Mouse (Mus musculus) testis, adult 2 months (tissue): ENCODE data around the gene Gm45021. TPM values are rescaled to one million over a fixed set of nuclear protein-coding genes. Genes with fewer than 3 reads are reported as not detected.
A peak's percentile ranks its signal among the peaks of the same experiment; 100 is the strongest.

Experiments used
- H3K27ac ChIP-seq: fragments of 200-500 bp; 2 replicates; pipeline ENCODE4 v1.5.1; 2012; ENCODE audit warnings: low read depth, low read length; ENCODE audit not compliant: control insufficient read depth, insufficient read depth
- H3K27me3 ChIP-seq: fragments of 200-500 bp; 2 replicates; pipeline ENCODE4 v1.6.1; 2012; ENCODE audit warnings: mild to moderate bottlenecking, low read length, moderate library complexity; ENCODE audit not compliant: control insufficient read depth, insufficient read depth
- H3K36me3 ChIP-seq: fragments of 200-500 bp; 2 replicates; pipeline ENCODE4 v1.6.1; 2012; ENCODE audit warnings: mild to moderate bottlenecking, low read length; ENCODE audit not compliant: control insufficient read depth, insufficient read depth
- H3K4me1 ChIP-seq: fragments of 200-500 bp; 2 replicates; pipeline ENCODE4 v1.6.1; 2012; ENCODE audit warnings: low read length; ENCODE audit not compliant: control insufficient read depth, insufficient read depth
- H3K4me3 ChIP-seq: fragments of 200-500 bp; 2 replicates; pipeline ENCODE4 v1.5.1; 2012; ENCODE audit warnings: low read depth, mild to moderate bottlenecking, low read length, moderate library complexity, mixed read lengths; ENCODE audit not compliant: control insufficient read depth
- CTCF ChIP-seq: fragments of 200-500 bp; IDR thresholded peaks from 2 replicates; pipeline ENCODE4 v1.5.1; 2012; ENCODE audit warnings: low read depth, mild to moderate bottlenecking, inconsistent platforms, low read length, moderate library complexity; ENCODE audit not compliant: control insufficient read depth, insufficient read depth, insufficient replicate concordance
- POLR2A ChIP-seq: fragments of 200-500 bp; IDR thresholded peaks from 2 replicates; pipeline ENCODE4 v1.6.1; 2012; ENCODE audit warnings: low read depth, mild to moderate bottlenecking, inconsistent platforms, low read length, moderate library complexity; ENCODE audit not compliant: control insufficient read depth
- polyA plus RNA-seq: library from polyadenylated mRNA; depleted of rRNA; stranded (reverse); fragments of >200 nt; gene quantifications from 2 replicates; pipeline ENCODE4 v1.2.3, GENCODE M21; 2012

Gene Gm45021
- polyA plus RNA-seq, 1 experiment, result not detected

GRCm38 (mm10) chr6:48565693-48566310, 23.6 kb upstream of the Gm45021 start:
- Histone ChIP-seq H3K4me3 (no peak overlapping the region), H3K27ac (no peak overlapping the region), H3K27me3 (no peaks in the 10 kb centered on the region), H3K36me3 (no peaks in the 10 kb centered on the region; the same call in 1 of the 2 replicates), H3K4me1 (no peaks in the 10 kb centered on the region)
- TF ChIP-seq POLR2A (no peak), CTCF (no peak)

- Histone ChIP-seq H3K36me3 (no peaks in the 10 kb centered on the region; the same call in 1 of the 2 replicates), H3K27ac (no peak overlapping the region)
- TF ChIP-seq CTCF (no peak), POLR2A (no peak)
Measured at GRCm38 (mm10) chr6:48566312-48566711, 23.1 kb upstream of the Gm45021 start.

GRCm38 (mm10) chr6:48568036-48568984, 21.1 kb upstream of the Gm45021 start:
- no peak overlapping the region for H3K27ac ChIP-seq
- H3K4me3 ChIP-seq, result no peak overlapping the region
- no peaks in the 10 kb centered on the region for H3K27me3 ChIP-seq
- TF ChIP-seq POLR2A, result no peak
- no peak for TF ChIP-seq CTCF
- no peaks in the 10 kb centered on the region; the same call in 1 of the 2 replicates for H3K36me3 ChIP-seq
- H3K4me1 ChIP-seq, result peaks cover 12% of the 10 kb centered on the region

More at GRCm38 (mm10) chr6:48566312-48566711, 23.1 kb upstream of the Gm45021 start:
- Histone ChIP-seq H3K27me3 (no peaks in the 10 kb centered on the region), H3K4me1 (no peaks in the 10 kb centered on the region), H3K4me3 (no peak overlapping the region)

GRCm38 (mm10) chr6:48569065-48569807, 20.2 kb upstream of the Gm45021 start:
- Histone ChIP-seq H3K27me3 (no peaks in the 10 kb centered on the region), H3K4me1 (peaks cover 12% of the 10 kb centered on the region), H3K27ac (no peak overlapping the region), H3K36me3 (no peaks in the 10 kb centered on the region), H3K4me3 (no peak overlapping the region)
- TF ChIP-seq CTCF (no peak), POLR2A (no peak)

- peak overlapping the region; percentile 70 for H3K27ac ChIP-seq
Measured at GRCm38 (mm10) chr6:48572014-48572413, 17.4 kb upstream of the Gm45021 start.

GRCm38 (mm10) chr6:48572572-48573061, 16.8 kb upstream of the Gm45021 start, which contains the start of gene Rarres2:
Gene Rarres2, minus strand, starts transcription at chr6:48572789.
- Histone ChIP-seq H3K36me3 (no peaks in the 10 kb centered on the region), H3K4me3 (peak within 1 kb of the TSS; percentile 48), H3K27ac (peak within 1 kb of the TSS; percentile 70), H3K4me1 (peaks cover 12% of the 10 kb centered on the region), H3K27me3 (no peaks in the 10 kb centered on the region)
- no peak for TF ChIP-seq POLR2A
- TF ChIP-seq CTCF, result no peak

More at GRCm38 (mm10) chr6:48572014-48572413, 17.4 kb upstream of the Gm45021 start:
- TF ChIP-seq CTCF, result no peak
- TF ChIP-seq POLR2A, result no peak
- Histone ChIP-seq H3K4me3 (peak overlapping the region; percentile 48), H3K4me1 (peaks cover 12% of the 10 kb centered on the region), H3K27me3 (no peaks in the 10 kb centered on the region), H3K36me3 (no peaks in the 10 kb centered on the region)

- no peaks in the 10 kb centered on the region for H3K27me3 ChIP-seq
- H3K27ac ChIP-seq, result no peak overlapping the region; the same call in 1 of the 2 replicates
- no peak for TF ChIP-seq POLR2A
- TF ChIP-seq CTCF, result no peak
- no peaks in the 10 kb centered on the region for H3K36me3 ChIP-seq
- H3K4me1 ChIP-seq, result peaks cover 12% of the 10 kb centered on the region
- no peak overlapping the region for H3K4me3 ChIP-seq
Measured at GRCm38 (mm10) chr6:48573280-48573679, 16.1 kb upstream of the Gm45021 start.
